Mouse (Mus musculus) forebrain, embryonic 16.5 days (tissue): ENCODE data around the gene Klc1. TPM values are rescaled to one million over a fixed set of nuclear protein-coding genes. Genes with fewer than 3 reads are reported as not detected.
A peak's percentile ranks its signal among the peaks of the same experiment; 100 is the strongest.

Experiments used
- ATAC-seq: fragments of 200-750 bp; cut with Nextera tagmentation; 2 replicates; pipeline ENCODE4 v1.8.0; 2017; ENCODE audit warnings: mild to moderate bottlenecking, moderate library complexity
- H3K27ac ChIP-seq: fragments of 300-500 bp; sonication (generic); 2 replicates; pipeline ENCODE4 v1.5.1; 2014; ENCODE audit warnings: low read length, control low read depth
- H3K27me3 ChIP-seq: fragments of 300-500 bp; sonication (generic); replicated peaks from 2 replicates; pipeline ENCODE4 v1.6.1; 2014; ENCODE audit warnings: low read length; ENCODE audit not compliant: control insufficient read depth, insufficient read depth
- H3K36me3 ChIP-seq: fragments of 300-500 bp; sonication (generic); 2 replicates; pipeline ENCODE4 v1.6.1; 2014; ENCODE audit not compliant: control insufficient read depth, insufficient read depth
- H3K4me1 ChIP-seq: fragments of 300-500 bp; sonication (generic); replicated peaks from 2 replicates; pipeline ENCODE4 v1.6.1; 2014; ENCODE audit warnings: low read length; ENCODE audit not compliant: control insufficient read depth, insufficient read depth
- H3K4me2 ChIP-seq: fragments of 300-500 bp; sonication (generic); 2 replicates; pipeline ENCODE4 v1.6.1; 2014; ENCODE audit warnings: mild to moderate bottlenecking, low read length, control low read depth
- H3K4me3 ChIP-seq: fragments of 300-500 bp; sonication (generic); replicated peaks from 2 replicates; pipeline ENCODE4 v1.5.1; 2014; ENCODE audit warnings: mild to moderate bottlenecking, low read length, control low read depth
- H3K9ac ChIP-seq: fragments of 300-500 bp; sonication (generic); replicated peaks from 2 replicates; pipeline ENCODE4 v1.6.1; 2014; ENCODE audit warnings: low read depth, low read length, control low read depth
- H3K9me3 ChIP-seq: fragments of 300-500 bp; sonication (generic); 2 replicates; pipeline ENCODE4 v1.6.1; 2016; ENCODE audit warnings: low read length; ENCODE audit not compliant: control insufficient read depth
- WGBS: fragments of 180-500 bp; shearing (Covaris S2); extraction: QIAGEN DNeasy Blood & Tissue Kit; methylation state at CpG from one replicate; pipeline ENCODE4 v1.1.7; 2014; 5-methylcytosine and 5-hydroxymethylcytosine counted together
- polyA plus RNA-seq: library from polyadenylated mRNA; unstranded; fragments of >200 nt; fragmentation: Nextera tagmentation; extraction: Ambion mirVana; gene quantifications from 2 replicates; pipeline ENCODE4 v1.2.1, GENCODE M21; 2015

Gene Klc1
- polyA plus RNA-seq, 1 experiment from 2014 or later = 493 TPM

DNA sequence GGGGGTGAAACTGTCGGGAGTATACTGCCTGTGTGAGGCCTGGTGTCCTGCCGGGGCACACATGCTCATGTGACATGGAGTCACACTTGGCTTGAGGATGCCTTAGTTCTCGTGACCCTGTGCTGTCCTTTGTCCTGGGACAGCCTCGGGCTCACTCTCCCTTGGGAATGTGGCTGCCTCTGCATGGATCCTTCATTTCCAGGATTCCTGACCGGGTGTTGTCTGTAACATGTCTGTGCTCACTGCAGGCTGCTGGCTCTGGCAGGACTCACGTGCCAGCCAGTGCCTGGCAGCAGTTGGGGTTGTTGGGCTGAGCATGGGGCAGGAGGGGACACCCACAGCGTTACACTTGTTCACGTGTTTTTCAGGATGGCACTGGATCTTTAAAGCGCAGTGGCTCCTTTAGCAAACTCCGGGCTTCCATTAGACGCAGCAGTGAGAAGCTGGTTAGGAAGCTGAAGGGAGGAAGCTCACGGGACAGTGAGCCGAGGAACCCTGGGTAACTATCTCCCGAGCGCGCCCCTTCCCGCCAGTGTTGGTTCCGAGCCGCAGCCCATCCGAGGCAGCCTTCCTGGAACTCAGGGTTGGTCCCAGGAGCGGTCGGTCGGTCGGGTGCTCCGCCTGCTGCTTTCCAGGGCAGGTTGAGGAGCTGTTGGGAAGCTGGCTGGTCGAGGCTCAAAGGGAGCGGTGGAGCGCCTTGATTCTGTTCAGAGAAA, 36.7 kb downstream of the Klc1 start:
- no peak for ATAC-seq
- no peak overlapping the region for H3K27ac ChIP-seq
- peaks cover 18% of the 10 kb centered on the region for H3K36me3 ChIP-seq
- no peak overlapping the region for H3K4me3 ChIP-seq
- peaks cover 8% of the 10 kb centered on the region for H3K4me1 ChIP-seq
- H3K4me2 ChIP-seq = no peak overlapping the region
- H3K27me3 ChIP-seq = no peaks in the 10 kb centered on the region
- H3K9me3 ChIP-seq = no peaks in the 10 kb centered on the region
- no peak overlapping the region for H3K9ac ChIP-seq
- WGBS = 91% methylated on average over 28 of the region's 28 CpGs

DNA sequence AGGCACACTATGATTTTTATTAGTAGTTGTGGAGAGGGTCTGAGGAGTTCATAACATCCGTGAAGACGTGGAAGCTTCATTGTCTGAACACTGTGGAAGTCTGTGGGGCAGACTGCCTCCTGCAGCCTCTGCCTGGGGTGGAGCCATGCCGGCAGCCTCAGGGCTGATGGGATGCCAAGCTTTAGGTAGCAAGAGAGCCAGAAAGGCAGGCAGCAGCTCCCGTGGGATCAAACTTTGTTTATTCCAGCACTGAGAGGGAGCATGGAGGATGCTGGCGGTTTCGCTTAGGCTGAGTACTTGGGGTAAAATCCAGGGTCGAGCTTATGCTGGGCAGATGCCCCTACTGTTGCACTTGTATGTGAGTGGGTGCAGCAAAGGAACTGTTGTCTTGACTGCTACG, 38.6 kb downstream of the Klc1 start:
- no peak overlapping the region for H3K27ac ChIP-seq

DNA sequence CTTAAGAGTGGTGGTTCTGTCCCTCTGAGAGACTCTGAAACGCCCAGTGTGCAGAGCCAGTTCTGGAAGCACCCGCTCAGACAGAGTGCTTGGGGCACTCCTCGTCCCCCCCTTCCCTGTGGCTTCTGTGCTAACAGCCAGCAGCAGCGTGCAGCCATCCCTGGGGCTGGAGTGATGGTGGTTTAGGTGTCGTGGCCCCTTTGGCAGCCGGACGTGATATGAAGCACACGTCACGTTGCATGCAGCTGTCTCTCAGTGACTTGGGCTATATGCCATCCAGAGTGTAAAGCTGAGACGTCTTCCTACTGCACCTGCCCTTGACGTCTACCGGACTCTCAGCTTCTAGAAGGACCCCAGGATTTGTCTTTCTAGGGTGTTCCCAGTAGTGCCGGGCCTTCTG, 39.8 kb downstream of the Klc1 start:
- Histone ChIP-seq H3K4me3 (no peak overlapping the region), H3K9ac (no peak overlapping the region), H3K4me2 (no peak overlapping the region), H3K9me3 (no peaks in the 10 kb centered on the region), H3K36me3 (peaks cover 9% of the 10 kb centered on the region), H3K27me3 (no peaks in the 10 kb centered on the region), H3K4me1 (no peaks in the 10 kb centered on the region), H3K27ac (no peak overlapping the region)
- 90% methylated on average over 13 of the region's 13 CpGs for WGBS
- no peak for ATAC-seq

More for the DNA sequence above, 38.6 kb downstream of the Klc1 start:
- H3K36me3 ChIP-seq = peaks cover 11% of the 10 kb centered on the region
- no peak for ATAC-seq
- no peak overlapping the region for H3K4me2 ChIP-seq
- no peak overlapping the region for H3K9ac ChIP-seq
- no peak overlapping the region for H3K4me3 ChIP-seq
- no peaks in the 10 kb centered on the region for H3K27me3 ChIP-seq
- 84% methylated on average over 8 of the region's 8 CpGs for WGBS
- no peaks in the 10 kb centered on the region for H3K4me1 ChIP-seq
- no peaks in the 10 kb centered on the region for H3K9me3 ChIP-seq

DNA sequence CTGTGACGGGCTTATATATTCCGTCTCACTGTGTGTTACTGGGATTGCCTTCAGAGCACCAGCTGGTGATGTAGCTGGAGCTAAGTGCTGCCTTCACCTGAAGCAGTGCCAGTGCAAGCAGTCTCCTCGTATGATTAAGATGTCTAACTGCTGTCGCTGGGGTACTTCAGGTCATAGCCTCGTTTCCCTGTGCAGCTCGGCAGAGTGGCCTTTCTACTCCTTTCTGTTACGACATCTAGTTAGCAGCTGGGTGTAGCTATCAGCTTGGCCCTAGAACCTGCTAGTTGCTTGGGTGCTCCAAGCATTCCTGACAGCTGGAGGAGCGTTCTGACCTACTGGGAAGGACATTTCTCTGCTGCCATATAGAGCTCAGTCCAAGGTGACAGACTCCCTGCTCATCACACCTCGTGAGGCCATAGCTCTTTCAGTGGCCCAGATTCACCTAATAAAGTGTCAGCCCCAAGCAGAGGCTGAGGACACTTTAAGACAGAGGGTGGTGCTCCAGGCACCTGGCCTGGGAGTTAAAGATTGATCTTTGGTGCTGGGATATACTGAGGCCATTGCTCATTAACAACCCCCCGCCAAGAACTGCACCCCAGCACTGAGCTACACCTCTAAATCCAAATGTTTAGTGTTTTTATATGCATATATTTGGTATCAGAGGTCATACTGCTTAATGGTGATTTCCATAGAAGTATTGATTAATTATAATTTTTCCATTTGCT, 42.0 kb downstream of the Klc1 start:
- Histone ChIP-seq H3K4me2 (no peak overlapping the region), H3K4me1 (no peaks in the 10 kb centered on the region), H3K4me3 (no peak overlapping the region), H3K36me3 (peaks cover 4% of the 10 kb centered on the region; the same call in 1 of the 2 replicates), H3K9me3 (no peaks in the 10 kb centered on the region), H3K9ac (no peak overlapping the region), H3K27me3 (no peaks in the 10 kb centered on the region), H3K27ac (no peak overlapping the region)
- WGBS = 84% methylated on average over 10 of the region's 10 CpGs
- ATAC-seq = no peak

DNA sequence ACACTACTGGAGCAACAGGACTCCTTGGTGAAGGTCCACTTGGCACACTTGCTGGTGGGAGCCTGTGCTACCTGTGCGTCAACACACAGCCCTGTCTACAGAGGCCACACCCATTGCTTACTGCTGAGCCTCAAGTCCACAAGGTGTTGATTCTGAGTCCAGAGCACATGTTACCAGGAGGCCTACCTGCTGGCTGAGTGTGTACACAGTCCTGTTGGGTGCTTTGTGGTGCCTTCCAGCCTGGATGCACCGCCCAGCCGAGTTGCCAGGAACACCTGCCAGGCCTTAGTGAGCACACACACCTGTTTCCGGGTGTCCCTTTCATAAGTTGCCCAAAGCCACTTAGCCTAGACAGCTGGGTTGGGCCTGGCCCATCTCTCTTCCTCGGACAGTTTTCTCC, 44.9 kb downstream of the Klc1 start:
- Histone ChIP-seq H3K27me3 (no peaks in the 10 kb centered on the region), H3K9me3 (no peaks in the 10 kb centered on the region), H3K4me2 (no peak overlapping the region), H3K4me1 (no peaks in the 10 kb centered on the region), H3K9ac (no peak overlapping the region), H3K4me3 (no peak overlapping the region), H3K27ac (no peak overlapping the region), H3K36me3 (peaks cover 16% of the 10 kb centered on the region)
- 88% methylated on average over 5 of the region's 5 CpGs for WGBS
- no peak for ATAC-seq

DNA sequence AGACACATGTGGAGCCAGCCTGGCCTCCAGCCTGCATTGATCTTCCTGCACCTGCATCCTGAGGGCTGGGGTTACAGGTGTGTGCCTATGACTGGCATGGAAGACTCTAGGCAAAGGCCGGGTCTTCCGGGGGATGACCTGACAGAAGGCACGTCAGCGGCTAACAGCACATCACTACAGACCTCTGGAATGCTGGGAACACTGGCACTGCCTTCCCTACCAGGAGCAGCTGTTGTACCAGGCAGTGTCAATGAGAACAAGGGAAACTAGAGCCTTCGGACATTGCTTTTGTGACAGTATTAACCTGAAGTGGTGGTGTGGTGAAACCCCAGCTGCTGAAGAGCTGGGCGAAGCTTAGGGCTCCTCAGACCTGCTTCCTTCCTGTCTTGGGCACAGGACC, 50.1 kb downstream of the Klc1 start:
- Histone ChIP-seq H3K9me3 (no peaks in the 10 kb centered on the region), H3K27ac (no peak overlapping the region), H3K9ac (no peak overlapping the region), H3K4me1 (peaks cover 18% of the 10 kb centered on the region), H3K36me3 (peaks cover 15% of the 10 kb centered on the region), H3K4me2 (no peak overlapping the region), H3K4me3 (no peak overlapping the region), H3K27me3 (no peaks in the 10 kb centered on the region)
- 91% methylated on average over 6 of the region's 6 CpGs for WGBS
- ATAC-seq = no peak

DNA sequence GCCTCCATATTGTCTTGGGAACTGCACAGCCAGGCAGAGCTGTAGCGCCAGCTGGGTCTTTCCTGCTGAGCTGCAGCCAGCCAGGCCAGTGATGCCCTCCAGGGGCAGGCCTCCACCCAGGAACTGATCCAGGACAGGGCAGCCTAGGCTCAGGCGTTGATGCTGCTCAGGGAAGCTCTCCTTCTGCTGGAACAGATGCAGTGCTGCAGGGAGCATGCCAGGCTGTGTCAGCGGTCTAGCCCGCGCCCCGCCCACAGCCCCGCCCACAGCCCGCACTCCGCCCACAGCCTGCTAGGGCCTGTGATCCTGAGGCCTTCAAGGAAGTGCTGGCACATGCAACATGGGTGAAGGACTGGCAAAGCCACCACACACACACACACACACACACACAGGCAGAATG, 51.1 kb downstream of the Klc1 start:
- WGBS = 1% methylated on average over 9 of the region's 9 CpGs

DNA sequence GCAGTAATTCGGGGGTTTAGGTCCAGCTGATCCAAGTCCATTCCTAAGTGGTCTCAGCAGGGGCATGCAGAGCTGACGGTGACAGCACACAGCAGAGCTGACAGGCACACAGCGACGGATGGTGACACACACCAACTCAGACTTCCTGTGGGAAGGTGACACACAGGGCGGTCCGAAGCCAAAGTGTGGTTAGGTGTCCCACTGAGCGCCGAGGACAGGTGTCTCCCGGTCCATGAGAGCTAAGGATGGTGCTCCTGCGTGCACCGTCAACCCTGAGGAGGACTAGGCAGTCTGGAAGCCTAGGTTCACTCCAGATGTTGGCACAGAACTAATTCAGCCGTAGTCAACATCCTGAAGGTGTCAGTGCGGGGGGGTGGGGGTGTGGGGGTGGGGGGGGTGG, 53.4 kb downstream of the Klc1 start:
- Histone ChIP-seq H3K9ac (no peak overlapping the region), H3K27ac (no peak overlapping the region), H3K27me3 (no peaks in the 10 kb centered on the region), H3K4me3 (no peak overlapping the region), H3K36me3 (peaks cover 12% of the 10 kb centered on the region), H3K4me2 (no peak overlapping the region), H3K4me1 (peaks cover 33% of the 10 kb centered on the region), H3K9me3 (no peaks in the 10 kb centered on the region)
- whole genome bisulfite sequencing = 88% methylated on average over 13 of the region's 13 CpGs
- ATAC-seq = no peak

More for the DNA sequence above, 51.1 kb downstream of the Klc1 start:
- Histone ChIP-seq H3K27ac (peak overlapping the region; percentile 26; the same call in 1 of the 2 replicates), H3K4me2 (no peak overlapping the region), H3K4me3 (no peak overlapping the region), H3K36me3 (peaks cover 15% of the 10 kb centered on the region), H3K9me3 (no peaks in the 10 kb centered on the region), H3K4me1 (peaks cover 22% of the 10 kb centered on the region), H3K27me3 (no peaks in the 10 kb centered on the region), H3K9ac (peak overlapping the region; percentile 40; the same call in 1 of the 2 replicates)
- peak; percentile 3; the same call in 1 of the 2 replicates for ATAC-seq

DNA sequence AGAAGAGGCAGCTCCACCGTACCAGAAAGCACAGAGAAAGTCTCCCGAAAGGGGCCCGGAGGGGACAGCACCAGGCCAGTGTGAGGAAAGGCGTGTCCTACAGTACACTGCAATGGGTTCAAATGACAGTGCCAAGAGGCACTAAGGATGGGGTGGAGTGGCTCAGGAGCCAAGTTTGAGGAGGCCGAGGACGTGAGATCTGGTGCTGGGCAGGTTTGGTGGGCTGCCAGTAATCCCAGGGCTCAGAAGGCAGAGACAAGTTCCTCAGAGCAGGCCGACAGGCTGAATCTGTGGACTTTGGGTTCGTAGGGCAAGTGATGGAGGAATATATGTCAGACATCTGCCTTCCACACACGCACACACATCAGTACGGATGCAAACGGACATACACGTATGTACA, 54.0 kb downstream of the Klc1 start:
- peaks cover 33% of the 10 kb centered on the region for H3K4me1 ChIP-seq
- no peak overlapping the region for H3K4me3 ChIP-seq
- H3K36me3 ChIP-seq = peaks cover 9% of the 10 kb centered on the region
- no peaks in the 10 kb centered on the region for H3K9me3 ChIP-seq
- ATAC-seq = no peak
- H3K27ac ChIP-seq = no peak overlapping the region
- no peaks in the 10 kb centered on the region for H3K27me3 ChIP-seq
- 68% methylated on average over 12 of the region's 12 CpGs for WGBS
- H3K9ac ChIP-seq = no peak overlapping the region; the same call in 1 of the 2 replicates
- H3K4me2 ChIP-seq = peak overlapping the region; percentile 86
